Mouse (Mus musculus) erythroblast, embryonic 14.5 days (primary cell): ENCODE measurements around the gene Zfp790.

Experiments used
- GATA1 ChIP-seq: IDR thresholded peaks from 2 replicates; pipeline ENCODE4 v1.6.1; 2012; ENCODE audit warnings: low read length, inconsistent platforms, mixed read lengths
- TAL1 ChIP-seq: IDR thresholded peaks from 3 replicates; pipeline ENCODE4 v1.6.1; 2012; ENCODE audit warnings: low read length, inconsistent platforms, mixed read lengths

- TF ChIP-seq GATA1, result no peak
- no peak for TF ChIP-seq TAL1
Observed at GRCm38 (mm10) chr7:29836816-29837215, 20.9 kb downstream of the Zfp790 start.
